Mouse (Mus musculus): ENCODE measurements around the gene Ppil2. TPM values are rescaled to one million over a fixed set of nuclear protein-coding genes. Genes with fewer than 3 reads are reported as not detected.

Gene Ppil2
- polyA plus RNA-seq, 1 experiment, result 89.6 TPM

DNA sequence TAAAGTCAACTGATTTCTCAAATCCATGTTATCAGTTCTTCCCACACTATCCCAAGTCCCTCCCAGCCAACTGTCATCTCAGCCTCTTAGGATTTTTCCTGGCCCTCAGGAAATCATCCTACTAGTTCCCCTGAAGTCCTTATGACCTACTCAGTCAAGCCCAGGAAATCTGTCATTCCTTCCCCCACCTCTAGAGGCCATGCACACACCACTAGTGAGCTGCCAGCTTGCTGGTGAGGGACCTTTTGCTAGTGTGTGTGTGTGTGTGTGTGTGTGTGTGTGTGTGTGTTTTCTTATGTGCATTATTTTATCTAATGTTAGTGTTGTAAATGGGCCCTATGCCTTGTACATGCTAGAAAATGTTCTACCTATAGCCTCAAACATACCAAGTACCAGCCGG lies 16.2 kb upstream of the Ppil2 start:
- Histone ChIP-seq H3K36me3 (ENCODE audit: control insufficient read depth, insufficient read depth, low read length) (no peaks in the 10 kb centered on the region), H3K27me3 (replicated peaks; ENCODE audit: control insufficient read depth, insufficient read depth, low read length) (no peaks in the 10 kb centered on the region), H3K27ac (ENCODE audit: insufficient read depth, low read depth, low read length) (no peak overlapping the region), H3K4me1 (ENCODE audit: control insufficient read depth, insufficient read depth, low read length) (peaks cover 3% of the 10 kb centered on the region), H3K4me3 (ENCODE audit: insufficient read depth, low read depth, low read length) (no peak overlapping the region)
- TF ChIP-seq POLR2A (IDR thresholded peaks at IDR 0.05; ENCODE audit: low read depth, low read length), result no peak
- peak; percentile 84 for TF ChIP-seq CTCF (conservative IDR thresholded peaks at IDR 0.05; ENCODE audit: insufficient read depth, insufficient read length, low read depth, low read length)
- WGBS, result 100% methylated on average over 1 of the region's 1 CpGs
- DNase-seq, result peak; percentile 69

DNA sequence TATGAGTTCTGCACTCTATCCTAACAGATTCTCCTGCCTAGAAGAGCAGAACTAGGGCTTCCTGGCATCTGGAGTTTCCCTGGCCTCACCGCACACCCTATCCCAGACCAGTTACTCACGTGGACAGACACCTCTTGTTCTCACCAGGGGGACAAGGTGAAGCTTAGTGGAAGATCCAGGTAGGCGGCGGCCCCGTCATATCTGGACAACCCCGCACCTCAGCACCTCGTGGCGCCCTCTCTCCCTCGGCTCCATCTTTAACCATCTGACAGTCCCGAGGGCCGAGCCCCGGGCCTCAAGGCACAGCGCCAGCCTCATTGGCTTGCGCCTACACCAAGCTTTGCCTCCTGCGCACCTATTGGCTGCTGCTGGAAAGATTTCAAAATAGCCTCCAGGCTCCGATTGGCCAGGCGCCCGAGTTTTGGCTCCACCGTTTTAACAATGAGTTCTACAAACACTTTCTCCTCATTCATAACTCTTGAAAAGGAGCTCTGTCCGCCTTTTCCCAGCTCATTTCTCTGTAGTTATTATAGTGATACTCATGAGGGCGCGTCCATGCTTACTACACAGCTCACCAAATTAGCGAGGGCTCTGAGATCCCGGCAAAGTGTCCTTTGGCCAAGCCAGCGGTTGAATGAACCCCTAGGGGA lies 13.9 kb upstream of the Ppil2 start, which contains the start of gene 2610318N02Rik:
TSS of gene 2610318N02Rik (minus strand) at position 297 of the 650 bp plus-strand sequence.
- Histone ChIP-seq H3K4me3 (ENCODE audit: insufficient read depth, low read depth, low read length) (peak within 1 kb of the TSS; percentile 23; the same call in 1 of the 2 replicates), H3K4me1 (ENCODE audit: control insufficient read depth, insufficient read depth, low read length) (peaks cover 3% of the 10 kb centered on the region), H3K27ac (ENCODE audit: insufficient read depth, low read depth, low read length) (no peak within 1 kb of the TSS), H3K27me3 (replicated peaks; ENCODE audit: control insufficient read depth, insufficient read depth, low read length) (no peaks in the 10 kb centered on the region), H3K36me3 (ENCODE audit: control insufficient read depth, insufficient read depth, low read length) (no peaks in the 10 kb centered on the region)
- peak; percentile 82 for DNase-seq
- TF ChIP-seq CTCF (conservative IDR thresholded peaks at IDR 0.05; ENCODE audit: insufficient read depth, insufficient read length, low read depth, low read length) (no peak), POLR2A (IDR thresholded peaks at IDR 0.05; ENCODE audit: low read depth, low read length) (no peak)
- 2% methylated on average over 25 of the region's 25 CpGs for WGBS

DNA sequence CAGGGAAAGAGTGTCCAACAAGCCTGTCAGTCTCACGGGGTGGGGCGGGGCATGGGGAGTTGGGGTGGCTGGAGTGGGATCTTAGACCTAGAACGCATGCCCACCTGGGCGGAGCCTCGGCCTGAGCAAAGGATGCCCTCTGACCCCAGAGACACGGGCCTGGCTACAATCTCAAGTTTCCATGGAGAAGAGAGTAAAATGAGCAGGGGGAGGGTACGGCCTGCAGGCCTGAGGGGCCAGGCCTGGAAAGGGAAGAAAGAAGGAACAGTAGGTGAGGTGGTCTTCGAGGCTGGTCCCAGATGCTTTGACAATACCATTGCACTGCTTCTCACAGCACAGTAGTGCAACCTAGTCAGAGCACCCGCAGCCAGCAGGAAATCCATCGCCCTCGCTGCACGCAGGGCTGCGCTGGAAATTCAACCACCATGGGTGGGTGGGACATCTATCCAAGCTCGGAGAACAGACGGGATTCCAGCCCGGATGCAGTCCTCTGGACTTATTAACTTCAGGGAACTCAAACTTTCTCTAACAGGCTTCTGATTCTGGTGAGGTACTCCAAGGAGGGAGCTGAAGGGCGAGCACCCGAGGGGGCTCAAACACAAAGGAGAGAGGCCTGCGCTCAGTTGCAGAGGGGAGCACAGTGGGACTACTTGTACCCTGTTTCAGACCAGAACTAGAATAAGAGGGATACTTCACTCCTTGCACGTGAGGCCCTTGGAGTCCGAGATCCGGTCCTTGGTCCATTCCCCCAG lies 13.2 kb upstream of the Ppil2 start:
- no peaks in the 10 kb centered on the region for H3K36me3 ChIP-seq (ENCODE audit: control insufficient read depth, insufficient read depth, low read length)
- DNase-seq, result no peak
- H3K27me3 ChIP-seq (replicated peaks; ENCODE audit: control insufficient read depth, insufficient read depth, low read length), result no peaks in the 10 kb centered on the region
- 39% methylated on average over 22 of the region's 22 CpGs for WGBS
- no peak for TF ChIP-seq CTCF (conservative IDR thresholded peaks at IDR 0.05; ENCODE audit: insufficient read depth, insufficient read length, low read depth, low read length)
- no peak for TF ChIP-seq POLR2A (IDR thresholded peaks at IDR 0.05; ENCODE audit: low read depth, low read length)
- H3K4me1 ChIP-seq (ENCODE audit: control insufficient read depth, insufficient read depth, low read length), result peaks cover 3% of the 10 kb centered on the region
- no peak overlapping the region for H3K4me3 ChIP-seq (ENCODE audit: insufficient read depth, low read depth, low read length)
- no peak overlapping the region for H3K27ac ChIP-seq (ENCODE audit: insufficient read depth, low read depth, low read length)

DNA sequence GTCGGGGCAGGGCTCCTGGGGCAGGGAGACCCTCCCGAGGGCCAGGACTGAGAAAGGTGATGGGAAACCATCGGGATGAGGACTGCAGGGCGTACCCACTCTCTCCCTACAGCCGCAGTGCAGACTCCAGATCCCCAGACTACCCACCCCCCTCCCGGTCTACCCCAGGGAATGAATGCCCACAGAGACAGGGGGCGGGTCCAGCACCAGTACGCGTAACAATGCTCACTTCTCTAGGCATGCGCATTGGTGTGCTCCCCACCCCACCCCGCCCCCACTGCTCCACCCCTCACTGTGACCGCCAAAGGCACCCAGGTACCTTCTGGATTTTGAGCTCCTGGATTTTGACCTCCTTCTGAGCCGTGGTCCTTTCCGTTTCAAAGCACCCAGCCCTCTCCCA lies 10.5 kb upstream of the Ppil2 start:
- Histone ChIP-seq H3K27me3 (replicated peaks; ENCODE audit: control insufficient read depth, insufficient read depth, low read length) (no peaks in the 10 kb centered on the region), H3K4me3 (ENCODE audit: insufficient read depth, low read depth, low read length) (no peak overlapping the region), H3K4me1 (ENCODE audit: control insufficient read depth, insufficient read depth, low read length) (peaks cover 3% of the 10 kb centered on the region), H3K36me3 (ENCODE audit: control insufficient read depth, insufficient read depth, low read length) (no peaks in the 10 kb centered on the region), H3K27ac (ENCODE audit: insufficient read depth, low read depth, low read length) (no peak overlapping the region)
- no peak for TF ChIP-seq CTCF (conservative IDR thresholded peaks at IDR 0.05; ENCODE audit: insufficient read depth, insufficient read length, low read depth, low read length)
- TF ChIP-seq POLR2A (IDR thresholded peaks at IDR 0.05; ENCODE audit: low read depth, low read length), result no peak
- WGBS, result 74% methylated on average over 14 of the region's 14 CpGs
- no peak for DNase-seq

DNA sequence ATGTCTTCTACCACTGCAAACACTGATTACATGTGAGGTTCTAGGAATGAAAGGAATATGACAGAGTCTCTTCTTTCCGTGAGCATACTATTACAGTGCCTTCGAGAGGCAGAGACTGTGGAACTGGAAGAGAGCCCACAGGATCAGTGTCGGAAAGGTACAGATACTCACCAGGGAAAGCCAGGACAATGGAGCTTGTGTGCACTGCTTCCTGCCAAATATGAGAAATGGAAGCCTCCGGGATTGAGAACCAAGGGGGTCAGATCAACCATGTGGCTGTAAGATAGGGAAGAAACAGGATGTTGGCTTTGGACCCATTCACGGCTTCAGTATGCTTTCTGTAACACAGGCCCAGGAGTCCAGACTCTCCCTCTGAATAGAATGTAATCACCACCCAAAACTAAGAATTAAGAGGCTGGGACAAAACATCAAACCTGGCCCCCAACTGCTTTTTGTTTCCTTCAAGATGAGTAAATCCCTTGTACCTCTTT lies 6.3 kb upstream of the Ppil2 start:
- 76% methylated on average over 5 of the region's 5 CpGs for WGBS
- H3K27ac ChIP-seq (ENCODE audit: insufficient read depth, low read depth, low read length), result no peak overlapping the region
- DNase-seq, result no peak
- no peaks in the 10 kb centered on the region for H3K36me3 ChIP-seq (ENCODE audit: control insufficient read depth, insufficient read depth, low read length)
- H3K4me1 ChIP-seq (ENCODE audit: control insufficient read depth, insufficient read depth, low read length), result no peaks in the 10 kb centered on the region
- H3K27me3 ChIP-seq (replicated peaks; ENCODE audit: control insufficient read depth, insufficient read depth, low read length), result no peaks in the 10 kb centered on the region
- no peak for TF ChIP-seq POLR2A (IDR thresholded peaks at IDR 0.05; ENCODE audit: low read depth, low read length)
- TF ChIP-seq CTCF (conservative IDR thresholded peaks at IDR 0.05; ENCODE audit: insufficient read depth, insufficient read length, low read depth, low read length), result no peak
- H3K4me3 ChIP-seq (ENCODE audit: insufficient read depth, low read depth, low read length), result no peak overlapping the region

DNA sequence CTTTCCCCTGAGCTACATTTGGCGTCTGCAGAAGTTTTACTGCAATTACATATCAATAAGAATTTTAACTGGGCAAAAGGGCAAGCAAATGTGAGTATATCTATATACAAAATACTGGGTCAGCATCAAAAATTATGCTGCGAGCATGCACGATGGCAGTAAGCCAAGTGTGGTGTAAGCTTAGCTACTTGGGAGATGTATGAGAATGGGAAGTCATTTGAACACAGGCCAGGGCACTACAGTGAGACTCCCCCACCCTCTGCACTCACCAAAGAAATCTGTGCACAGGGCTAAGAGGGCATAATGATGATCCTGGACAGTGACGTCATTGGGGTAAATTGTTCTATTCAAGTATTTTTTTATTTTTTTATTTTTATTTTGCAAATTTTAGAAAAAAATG lies 6.5 kb downstream of the Ppil2 start:
- Histone ChIP-seq H3K27ac (ENCODE audit: insufficient read depth, low read depth, low read length) (no peak overlapping the region), H3K36me3 (ENCODE audit: control insufficient read depth, insufficient read depth, low read length) (no peaks in the 10 kb centered on the region; the same call in 1 of the 2 replicates), H3K4me3 (ENCODE audit: insufficient read depth, low read depth, low read length) (no peak overlapping the region), H3K27me3 (replicated peaks; ENCODE audit: control insufficient read depth, insufficient read depth, low read length) (no peaks in the 10 kb centered on the region), H3K4me1 (ENCODE audit: control insufficient read depth, insufficient read depth, low read length) (0 out of 2 replicates have a peak, but pooled peaks cover 2% of the 10 kb centered on the region)
- DNase-seq, result no peak
- no peak for TF ChIP-seq CTCF (conservative IDR thresholded peaks at IDR 0.05; ENCODE audit: insufficient read depth, insufficient read length, low read depth, low read length)
- no peak for TF ChIP-seq POLR2A (IDR thresholded peaks at IDR 0.05; ENCODE audit: low read depth, low read length)
- whole genome bisulfite sequencing, result 69% methylated on average over 4 of the region's 4 CpGs

DNA sequence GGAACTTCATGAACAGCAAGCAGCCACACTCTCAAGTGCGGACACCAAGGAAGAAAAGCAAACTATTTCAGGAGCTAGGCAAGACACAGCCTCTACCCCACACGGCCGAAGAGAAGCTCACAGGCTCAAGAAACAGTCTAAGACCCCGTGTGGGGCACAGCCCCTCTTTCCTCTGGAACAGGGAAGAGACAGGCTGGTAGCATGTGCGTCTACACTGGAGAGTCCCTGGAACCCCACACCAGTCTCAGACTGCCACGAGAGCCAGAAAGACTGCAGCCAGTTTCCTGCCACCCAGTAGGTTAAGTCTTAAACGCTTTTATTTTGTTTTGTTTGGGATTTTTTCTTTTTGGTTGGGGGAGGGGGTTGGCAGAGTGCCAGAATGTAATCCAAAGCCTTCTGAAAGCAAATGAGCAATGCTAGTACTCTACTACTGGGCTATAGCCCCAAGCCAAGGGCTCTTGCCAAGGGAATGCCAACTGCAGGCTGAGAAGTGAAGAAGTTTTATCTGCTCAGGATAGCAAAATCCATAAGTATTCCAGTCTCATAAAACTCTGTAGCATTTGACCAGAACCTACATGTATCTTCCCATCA lies 8.3 kb downstream of the Ppil2 start:
- H3K27me3 ChIP-seq (replicated peaks; ENCODE audit: control insufficient read depth, insufficient read depth, low read length), result no peaks in the 10 kb centered on the region
- H3K27ac ChIP-seq (ENCODE audit: insufficient read depth, low read depth, low read length), result no peak overlapping the region
- no peaks in the 10 kb centered on the region; the same call in 1 of the 2 replicates for H3K36me3 ChIP-seq (ENCODE audit: control insufficient read depth, insufficient read depth, low read length)
- TF ChIP-seq CTCF (conservative IDR thresholded peaks at IDR 0.05; ENCODE audit: insufficient read depth, insufficient read length, low read depth, low read length) (no peak), POLR2A (IDR thresholded peaks at IDR 0.05; ENCODE audit: low read depth, low read length) (no peak)
- H3K4me3 ChIP-seq (ENCODE audit: insufficient read depth, low read depth, low read length), result no peak overlapping the region
- no peak for DNase-seq
- no peaks in the 10 kb centered on the region for H3K4me1 ChIP-seq (ENCODE audit: control insufficient read depth, insufficient read depth, low read length)
- WGBS, result 70% methylated on average over 7 of the region's 7 CpGs

Measured in kidney, adult 2 months (tissue).